Mouse (Mus musculus): ENCODE data around the gene Sufu.

The Sufu gene

DNA sequence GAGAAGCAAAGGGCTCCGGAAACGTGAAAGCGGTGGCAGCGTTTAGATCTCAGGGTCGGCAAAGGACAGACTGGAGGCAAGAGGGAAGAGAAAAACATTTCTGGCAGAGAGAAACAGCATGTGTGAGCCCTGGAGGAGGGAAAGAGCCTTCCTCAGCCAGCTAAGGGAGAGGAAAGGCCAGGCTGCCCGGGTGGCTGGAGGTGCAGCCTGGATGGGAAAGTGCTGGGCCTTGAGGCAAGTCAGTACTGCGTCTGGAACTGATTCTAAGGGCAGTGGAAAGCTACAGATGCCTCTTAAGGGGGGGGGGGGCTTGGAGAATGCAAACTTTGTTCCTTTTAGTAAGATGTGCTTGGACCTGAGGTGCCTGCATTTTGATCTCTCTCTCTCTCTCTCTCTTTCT, 37.0 kb downstream of the Sufu start:
- DNase-seq (ENCODE audit: low spot score in 2 of 2), result no peak

- DNase-seq (ENCODE audit: low spot score in 2 of 2), result no peak
Measured at GRCm38 (mm10) chr19:46434148-46434547, 37.5 kb downstream of the Sufu start.

DNA sequence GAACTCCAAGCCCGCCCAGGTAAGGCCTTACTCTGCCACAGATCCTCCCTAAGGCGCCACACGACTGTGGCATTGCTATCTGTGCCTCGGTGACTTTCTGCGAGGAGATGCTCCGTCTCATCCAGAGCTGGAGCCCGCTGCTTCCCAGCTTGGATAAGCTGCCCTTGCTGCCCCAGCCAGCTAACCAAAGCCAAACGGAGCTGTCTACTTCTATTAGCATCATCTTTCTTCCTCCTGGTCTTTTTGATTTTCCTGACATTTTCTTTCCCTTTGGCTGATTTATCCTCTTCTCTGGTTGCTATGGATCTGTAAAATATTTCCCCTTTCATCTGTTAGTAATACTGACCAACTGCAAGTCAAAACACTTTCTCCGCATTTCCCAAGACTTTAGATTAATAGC, 37.9 kb downstream of the Sufu start:
- no peak for DNase-seq (ENCODE audit: low spot score in 2 of 2)

GRCm38 (mm10) chr19:46435492-46435891, 38.8 kb downstream of the Sufu start:
- DNase-seq (ENCODE audit: low spot score in 2 of 2), result no peak

DNA sequence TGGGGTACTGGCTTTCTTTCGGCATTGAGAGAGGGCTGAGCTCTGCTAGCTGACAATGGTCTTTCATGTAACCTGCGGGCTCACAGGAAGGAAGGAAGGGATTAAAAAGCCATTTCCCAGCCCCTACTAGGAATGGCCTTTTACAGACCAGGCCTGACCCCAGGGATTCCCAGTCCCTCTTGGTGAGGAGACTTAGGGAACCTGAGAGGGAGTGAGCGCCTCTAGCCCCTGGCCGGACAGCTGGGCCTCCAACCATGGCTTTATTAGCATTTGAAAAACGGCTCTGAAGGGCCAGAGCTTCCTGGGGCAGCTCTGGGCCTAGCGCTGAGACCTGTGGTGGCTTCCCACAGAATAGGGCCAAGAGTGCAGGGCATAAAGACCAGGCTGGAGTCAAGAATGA, 46.8 kb downstream of the Sufu start:
- DNase-seq (ENCODE audit: low spot score in 2 of 2), result no peak

- DNase-seq (ENCODE audit: low spot score in 2 of 2), result peak in 1 of 2 experiments; percentile 76
Measured at GRCm38 (mm10) chr19:46444209-46444608, 47.5 kb downstream of the Sufu start.

DNA sequence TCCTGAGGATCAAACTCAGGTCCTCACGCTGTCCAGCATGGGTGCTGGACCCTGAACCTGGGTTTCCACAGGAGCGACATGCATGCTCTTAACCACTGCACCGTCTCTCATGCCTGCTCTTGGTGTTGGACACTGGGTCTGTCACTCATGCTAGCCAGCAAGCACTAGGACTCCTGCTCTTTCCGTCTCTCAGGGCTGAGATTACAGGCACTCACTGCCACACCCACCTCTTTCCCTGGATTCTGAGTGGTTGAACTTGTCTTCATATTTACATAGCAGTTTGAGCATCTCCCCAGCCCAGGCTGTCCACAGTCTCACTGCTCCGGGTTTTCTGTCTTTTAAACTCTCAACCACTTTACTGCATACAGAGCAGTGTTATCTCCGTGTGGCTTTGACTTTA, 48.9 kb downstream of the Sufu start:
- no peak for DNase-seq (ENCODE audit: low spot score in 2 of 2)

DNA sequence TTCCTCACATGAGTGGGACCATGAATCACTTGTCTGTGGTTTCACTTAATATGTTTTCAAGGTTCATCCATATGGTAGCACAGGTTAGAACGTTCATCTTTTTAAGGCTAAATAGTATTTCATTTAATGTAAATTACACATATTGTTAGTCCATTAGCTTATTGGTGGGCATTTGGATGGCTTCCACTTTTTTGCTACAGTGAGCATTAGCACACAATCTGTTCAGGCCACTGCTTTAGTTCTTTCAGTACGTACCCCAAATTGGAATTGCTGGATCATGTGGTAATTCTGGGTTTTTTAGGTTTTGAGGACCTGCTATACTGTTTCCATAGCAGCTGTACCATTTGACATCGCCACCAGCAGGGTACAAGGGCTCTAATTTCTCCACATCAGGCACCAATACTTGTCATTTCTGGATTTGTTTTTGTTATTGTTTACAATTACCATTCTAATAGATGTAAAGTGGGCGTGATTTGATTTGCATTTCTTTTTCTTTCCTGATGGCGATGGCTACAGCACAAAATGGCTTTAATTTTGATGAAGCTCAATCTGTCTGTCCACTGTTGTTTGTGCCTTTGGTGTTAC, 49.8 kb downstream of the Sufu start:
- no peak for DNase-seq (ENCODE audit: low spot score in 2 of 2)

DNA sequence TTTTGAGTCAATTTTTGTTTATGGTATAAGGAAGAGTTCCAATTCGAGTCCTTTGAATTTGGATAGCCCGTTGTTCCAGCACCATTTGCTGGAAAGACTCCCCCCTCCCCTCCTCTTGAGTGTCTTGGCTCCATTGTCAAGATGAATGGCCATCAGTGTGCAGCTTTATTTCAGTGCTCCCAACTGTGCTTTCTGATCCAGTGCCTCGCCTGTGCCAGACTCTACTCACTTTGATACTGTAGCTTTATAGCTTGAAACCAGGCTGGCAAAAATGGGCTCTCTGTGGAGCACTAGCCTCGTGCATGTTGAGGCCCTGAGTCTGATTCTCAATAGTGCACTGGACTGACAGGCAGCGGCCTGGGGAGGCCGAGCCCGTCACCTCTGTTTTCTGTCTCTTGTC, 50.4 kb downstream of the Sufu start:
- DNase-seq (ENCODE audit: low spot score in 2 of 2), result no peak

GRCm38 (mm10) chr19:46447911-46448310, 51.2 kb downstream of the Sufu start:
- DNase-seq (ENCODE audit: low spot score in 2 of 2), result no peak

DNA sequence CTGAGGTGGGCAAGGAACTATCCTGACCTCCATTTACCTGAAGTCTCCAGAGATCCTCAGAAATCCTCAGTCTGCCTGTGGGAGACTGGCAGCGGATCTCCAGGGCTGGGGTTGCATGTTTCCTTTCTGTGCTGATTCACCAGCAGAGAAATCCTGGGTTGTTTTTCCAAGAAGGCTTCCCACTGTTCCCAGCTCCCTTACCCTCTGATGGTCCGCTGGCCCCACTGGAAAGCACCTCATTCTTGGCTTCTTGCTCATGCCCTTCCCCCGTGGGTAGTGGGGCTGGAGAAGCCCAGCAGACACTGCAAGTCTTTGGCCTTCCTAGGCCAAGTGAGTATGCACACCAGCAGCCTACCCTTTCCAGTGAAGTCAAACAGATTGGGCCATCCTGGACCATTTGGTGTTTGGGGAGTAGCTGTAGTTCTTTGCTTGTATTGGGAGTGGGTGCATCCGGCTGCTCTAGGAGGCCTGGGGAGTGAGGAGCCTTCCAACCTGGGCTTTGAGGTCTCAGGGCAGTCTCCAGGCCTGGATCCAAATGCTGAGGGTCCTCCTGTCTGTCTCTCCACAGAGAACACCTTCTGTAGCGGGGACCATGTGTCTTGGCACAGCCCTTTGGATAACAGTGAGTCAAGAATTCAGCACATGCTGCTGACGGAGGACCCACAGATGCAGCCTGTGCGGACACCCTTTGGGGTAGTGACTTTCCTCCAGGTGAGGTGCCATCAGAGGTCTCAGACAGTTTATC, 52.7 kb downstream of the Sufu start:
- no peak for DNase-seq (ENCODE audit: low spot score in 2 of 2)

DNA sequence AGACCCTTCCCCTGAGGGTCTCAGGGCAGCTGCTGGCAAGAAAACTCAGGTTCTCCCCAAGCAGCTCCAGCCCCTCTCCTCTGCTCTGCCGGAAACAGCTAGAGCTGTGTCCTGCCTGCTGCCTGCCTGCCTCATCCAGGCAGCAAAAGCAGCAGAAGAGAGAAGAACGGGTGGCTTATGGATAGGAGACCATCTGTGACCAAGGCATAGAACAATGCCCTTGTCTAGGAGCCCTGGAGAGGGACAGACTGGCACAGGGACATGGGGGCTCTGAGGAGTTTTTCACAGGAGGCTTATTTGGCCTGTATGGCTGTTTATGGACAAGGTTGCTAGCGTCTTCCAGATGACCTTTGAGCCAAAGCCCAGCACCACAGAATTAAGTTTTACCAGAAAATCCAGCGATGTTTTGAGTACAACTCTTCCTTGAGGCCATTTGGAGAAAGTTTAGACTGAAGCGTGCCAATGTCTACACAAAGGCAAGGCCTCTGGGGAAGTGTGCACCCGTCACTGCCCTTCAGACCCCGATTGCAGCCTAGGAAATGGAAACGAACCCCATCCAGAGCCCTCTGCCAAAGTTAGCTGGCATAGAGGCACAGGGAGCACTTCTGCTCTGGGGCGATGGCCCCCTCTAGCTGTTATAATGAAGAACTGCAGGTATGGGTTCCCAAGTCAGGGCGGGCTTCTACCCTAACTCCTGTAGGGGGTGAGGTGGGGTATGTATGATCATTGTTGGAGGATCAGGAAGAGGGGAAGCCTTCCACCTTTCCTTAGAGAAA, 55.5 kb downstream of the Sufu start:
- peak in 1 of 2 experiments; percentile 64 for DNase-seq (ENCODE audit: low spot score in 2 of 2)

- DNase-seq (ENCODE audit: low spot score in 2 of 2), result no peak
Measured at GRCm38 (mm10) chr19:46452916-46453315, 56.2 kb downstream of the Sufu start.

DNA sequence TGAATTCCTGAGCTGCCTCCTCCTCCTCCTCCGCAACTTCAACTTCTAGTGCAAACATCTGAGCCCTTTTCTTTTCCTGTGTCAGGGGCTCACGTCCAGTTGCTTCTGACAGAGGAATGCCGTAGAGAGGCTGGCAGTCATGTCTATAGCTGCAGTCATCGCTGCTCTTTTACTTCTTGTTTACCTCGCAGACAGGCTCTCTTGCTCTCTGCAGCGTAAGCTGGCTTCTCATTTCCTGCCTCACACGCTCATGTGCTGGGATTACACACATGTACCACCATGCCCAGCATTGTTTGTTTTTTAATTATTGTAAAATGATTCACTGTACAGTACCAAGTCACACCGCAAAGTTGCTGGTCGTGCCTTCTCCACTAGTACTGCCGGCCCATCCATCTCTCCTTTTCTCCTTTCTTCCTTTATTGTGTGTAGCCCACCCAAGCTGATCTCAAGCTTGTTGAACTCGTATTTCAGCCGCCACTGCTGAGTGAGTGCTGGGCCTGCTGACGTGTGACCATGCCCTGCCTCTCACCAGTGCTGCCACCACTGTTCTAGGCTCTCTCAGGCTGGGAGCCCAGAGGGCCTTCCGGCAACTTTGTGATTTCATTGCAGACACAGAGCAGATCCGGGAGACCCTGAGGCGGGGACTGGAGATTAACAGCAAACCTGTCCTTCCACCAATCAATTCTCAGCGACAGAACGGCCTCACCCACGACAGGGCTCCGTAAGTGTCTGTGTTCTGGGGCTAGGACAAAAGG, 57.6 kb downstream of the Sufu start:
- DNase-seq (ENCODE audit: low spot score in 2 of 2), result no peak

GRCm38 (mm10) chr19:46455032-46455431, 58.3 kb downstream of the Sufu start:
- no peak for DNase-seq (ENCODE audit: low spot score in 2 of 2)

- no peak for DNase-seq (ENCODE audit: low spot score in 2 of 2)
Measured at GRCm38 (mm10) chr19:46455556-46455955, 58.9 kb downstream of the Sufu start.

GRCm38 (mm10) chr19:46456018-46456735, 59.5 kb downstream of the Sufu start:
- DNase-seq (ENCODE audit: low spot score in 2 of 2), result no peak

DNA sequence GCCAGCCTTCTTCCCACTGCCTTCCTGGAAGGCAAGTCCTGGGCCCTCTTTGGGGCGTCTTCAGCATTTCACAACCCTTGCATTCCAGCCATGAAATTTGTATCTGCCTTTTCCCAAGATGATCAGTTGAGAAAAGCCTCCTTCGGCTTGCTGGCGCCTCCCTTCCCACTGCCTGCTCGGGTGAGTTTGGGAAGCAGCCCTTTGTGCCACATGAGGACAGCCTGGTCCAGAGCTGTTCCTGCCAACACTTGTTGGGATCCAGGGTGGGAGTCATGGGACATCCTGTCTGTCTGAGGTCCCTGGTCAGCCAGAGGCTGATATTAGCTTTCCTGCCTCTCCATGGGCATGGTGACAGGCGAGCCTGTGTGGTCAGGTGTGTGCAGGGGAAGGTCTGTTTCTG, 61.1 kb downstream of the Sufu start:
- DNase-seq (ENCODE audit: low spot score in 2 of 2), result no peak

DNA sequence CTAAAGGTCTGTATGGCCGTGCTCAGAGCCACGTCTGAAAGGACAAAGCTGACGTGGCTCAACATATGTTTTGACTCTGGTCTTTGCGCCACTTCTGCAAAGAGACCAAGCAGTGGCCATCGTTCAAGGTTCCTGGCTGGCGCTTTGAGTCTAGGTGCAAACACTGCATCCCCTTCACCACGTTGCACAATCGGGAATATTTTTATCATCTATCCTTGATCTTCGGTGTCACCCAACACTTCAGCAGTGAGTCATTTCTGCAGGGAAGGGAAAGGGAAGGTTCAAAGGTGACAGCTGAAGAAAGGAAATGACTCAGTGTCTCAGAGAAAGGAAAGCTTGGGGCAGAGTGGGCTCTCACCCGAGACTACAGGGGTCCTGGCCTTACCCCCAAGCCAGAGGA, 62.6 kb downstream of the Sufu start:
- no peak for DNase-seq (ENCODE audit: low spot score in 2 of 2)

DNA sequence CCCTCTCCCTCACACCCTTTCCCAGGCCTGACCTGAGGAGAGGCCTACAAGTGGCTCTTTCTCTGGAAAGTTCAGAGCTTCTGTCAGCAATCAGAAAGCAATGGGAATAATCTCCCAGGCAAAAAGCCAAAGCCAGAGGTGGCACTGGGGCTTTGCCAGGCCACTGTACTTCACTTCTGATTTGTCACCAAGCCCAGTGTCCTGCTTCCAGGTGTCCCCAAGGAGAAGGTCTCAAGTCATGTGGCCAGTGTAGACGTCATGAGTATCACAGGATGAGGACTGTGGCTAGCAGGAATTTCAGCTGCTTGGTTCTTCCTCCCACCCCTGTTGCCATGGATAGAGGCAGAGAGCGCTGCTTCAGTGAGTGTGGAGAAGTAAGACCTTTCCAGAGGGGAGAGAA, 63.2 kb downstream of the Sufu start:
- DNase-seq (ENCODE audit: low spot score in 2 of 2), result no peak

- no peak for DNase-seq (ENCODE audit: low spot score in 2 of 2)
Measured at GRCm38 (mm10) chr19:46462574-46462973, 65.9 kb downstream of the Sufu start.

- DNase-seq (ENCODE audit: low spot score in 2 of 2), result no peak
Measured at GRCm38 (mm10) chr19:46463446-46463845, 66.8 kb downstream of the Sufu start.
